Mouse (Mus musculus) olfactory bulb, adult 2 months (tissue): ENCODE measurements around the gene Sipa1l3. TPM values are rescaled to one million over a fixed set of nuclear protein-coding genes. Genes with fewer than 3 reads are reported as not detected.

Source experiments
- H3K27ac ChIP-seq: fragments of 200-500 bp; 2 replicates; pipeline ENCODE4 v1.5.1; 2012; ENCODE audit warnings: low read depth, low read length; ENCODE audit not compliant: insufficient read depth
- H3K4me1 ChIP-seq: fragments of 200-500 bp; 2 replicates; pipeline ENCODE4 v1.6.1; 2012; ENCODE audit warnings: low read length; ENCODE audit not compliant: control insufficient read depth, insufficient read depth
- H3K4me3 ChIP-seq: fragments of 200-500 bp; 2 replicates; pipeline ENCODE4 v1.5.1; 2012; ENCODE audit warnings: mild to moderate bottlenecking, low read depth, low read length, moderate library complexity; ENCODE audit not compliant: insufficient read depth
- CTCF ChIP-seq: fragments of 200-500 bp; IDR thresholded peaks from 2 replicates; pipeline ENCODE4 v1.5.1; 2012; ENCODE audit warnings: low read depth, mild to moderate bottlenecking, low read length, moderate library complexity; ENCODE audit not compliant: insufficient read depth
- POLR2A ChIP-seq: fragments of 200-500 bp; IDR thresholded peaks from 2 replicates; pipeline ENCODE4 v1.6.1; 2012; ENCODE audit warnings: mild to moderate bottlenecking, low read depth, low read length, moderate library complexity; ENCODE audit not compliant: insufficient read depth
- WGBS: fragments of 180-500 bp; shearing (Covaris S2); methylation state at CpG from one replicate; pipeline ENCODE4 v1.1.7; 2018; 5-methylcytosine and 5-hydroxymethylcytosine counted together
- polyA plus RNA-seq: library from polyadenylated mRNA; stranded (reverse); fragments of >200 nt; gene quantifications from 2 replicates; pipeline ENCODE4 v1.2.4, GENCODE M21; 2012; ENCODE audit warnings: low replicate concordance; ENCODE audit not compliant: missing spikeins, insufficient read depth, insufficient read length

Gene Sipa1l3
- polyA plus RNA-seq, 1 experiment, result not detected

GRCm38 (mm10) chr7:29515652-29516051, 2.8 kb downstream of the Sipa1l3 start:
- peaks cover 20% of the 10 kb centered on the region for H3K4me1 ChIP-seq
- H3K27ac ChIP-seq, result no peak overlapping the region
- TF ChIP-seq POLR2A (no peak), CTCF (no peak)
- no peak overlapping the region for H3K4me3 ChIP-seq
- 85% methylated on average over 3 of the region's 3 CpGs for WGBS

- Histone ChIP-seq H3K4me3 (no peak overlapping the region), H3K4me1 (peaks cover 21% of the 10 kb centered on the region), H3K27ac (no peak overlapping the region)
- no peak for TF ChIP-seq CTCF
- 83% methylated on average over 4 of the region's 4 CpGs for WGBS
Observed at GRCm38 (mm10) chr7:29512729-29513128, 5.7 kb downstream of the Sipa1l3 start.

GRCm38 (mm10) chr7:29511598-29512275, 6.7 kb downstream of the Sipa1l3 start:
- no peak overlapping the region for H3K4me3 ChIP-seq
- TF ChIP-seq CTCF (no peak), POLR2A (no peak)
- H3K27ac ChIP-seq, result no peak overlapping the region
- peaks cover 16% of the 10 kb centered on the region for H3K4me1 ChIP-seq
- WGBS, result 37% methylated on average over 9 of the region's 9 CpGs

- no peak for TF ChIP-seq POLR2A
- no peak for TF ChIP-seq CTCF
- no peak overlapping the region for H3K27ac ChIP-seq
- H3K4me1 ChIP-seq, result peaks cover 30% of the 10 kb centered on the region
- H3K4me3 ChIP-seq, result no peak overlapping the region
- 93% methylated on average over 7 of the region's 7 CpGs for WGBS
Observed at GRCm38 (mm10) chr7:29508522-29508921, 9.9 kb downstream of the Sipa1l3 start.

GRCm38 (mm10) chr7:29505337-29506318, 12.8 kb downstream of the Sipa1l3 start:
- Histone ChIP-seq H3K27ac (no peak overlapping the region), H3K4me3 (no peak overlapping the region), H3K4me1 (peaks cover 17% of the 10 kb centered on the region)
- TF ChIP-seq CTCF (no peak), POLR2A (no peak)
- 38% methylated on average over 18 of the region's 18 CpGs for WGBS

GRCm38 (mm10) chr7:29504683-29505290, 13.7 kb downstream of the Sipa1l3 start:
- Histone ChIP-seq H3K4me3 (no peak overlapping the region), H3K27ac (no peak overlapping the region), H3K4me1 (peaks cover 16% of the 10 kb centered on the region)
- TF ChIP-seq POLR2A, result no peak
- TF ChIP-seq CTCF, result no peak
- WGBS, result 76% methylated on average over 7 of the region's 7 CpGs

- Histone ChIP-seq H3K4me1 (peaks cover 16% of the 10 kb centered on the region), H3K27ac (no peak overlapping the region), H3K4me3 (no peak overlapping the region)
- WGBS, result 82% methylated on average over 6 of the region's 6 CpGs
- TF ChIP-seq POLR2A (no peak), CTCF (no peak)
Observed at GRCm38 (mm10) chr7:29503616-29504015, 14.8 kb downstream of the Sipa1l3 start.

- Histone ChIP-seq H3K27ac (no peak overlapping the region), H3K4me1 (peaks cover 16% of the 10 kb centered on the region), H3K4me3 (no peak overlapping the region)
- no peak for TF ChIP-seq POLR2A
- WGBS, result 97% methylated on average over 9 of the region's 9 CpGs
Observed at GRCm38 (mm10) chr7:29501214-29501613, 17.2 kb downstream of the Sipa1l3 start.

- no peak overlapping the region for H3K27ac ChIP-seq
- H3K4me1 ChIP-seq, result peaks cover 5% of the 10 kb centered on the region
- no peak overlapping the region for H3K4me3 ChIP-seq
- WGBS, result 90% methylated on average over 6 of the region's 6 CpGs
- TF ChIP-seq POLR2A (no peak), CTCF (no peak)
Observed at GRCm38 (mm10) chr7:29499071-29499470, 19.4 kb downstream of the Sipa1l3 start.
